Mouse (Mus musculus) T-helper 1 cell (primary cell): Measurements from ENCODE around the gene Zfp646.

Source experiments
- in situ Hi-C: fragments of 300-600 bp; cut with MboI, MseI; formaldehyde crosslinking; loops from one replicate; pipeline ENCODE4 v1.15.1; 2025; ENCODE audit warnings: high pct_unique_total_duplicates

The Zfp646 gene

DNA sequence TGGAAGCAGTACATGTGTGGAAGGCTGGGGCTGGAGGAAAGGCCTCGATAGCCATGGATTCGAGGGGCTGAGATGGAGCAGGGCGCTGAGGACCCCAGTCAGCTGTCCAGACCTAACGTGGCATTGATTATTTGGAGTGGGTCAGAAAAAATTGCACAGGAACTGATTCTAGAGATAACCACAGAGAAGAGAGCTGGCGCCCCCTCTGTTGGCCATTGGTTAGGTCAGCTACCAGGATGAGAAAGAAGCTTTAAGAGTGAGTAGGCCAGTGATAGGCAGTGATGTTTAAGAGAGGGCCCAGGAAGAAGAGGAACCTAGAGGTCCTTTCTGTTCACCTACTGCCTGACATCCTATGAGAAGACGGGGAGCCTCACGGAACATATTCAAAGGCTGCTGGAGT, 43.3 kb downstream of the Zfp646 start:
- in situ Hi-C loops, result no loop called here

DNA sequence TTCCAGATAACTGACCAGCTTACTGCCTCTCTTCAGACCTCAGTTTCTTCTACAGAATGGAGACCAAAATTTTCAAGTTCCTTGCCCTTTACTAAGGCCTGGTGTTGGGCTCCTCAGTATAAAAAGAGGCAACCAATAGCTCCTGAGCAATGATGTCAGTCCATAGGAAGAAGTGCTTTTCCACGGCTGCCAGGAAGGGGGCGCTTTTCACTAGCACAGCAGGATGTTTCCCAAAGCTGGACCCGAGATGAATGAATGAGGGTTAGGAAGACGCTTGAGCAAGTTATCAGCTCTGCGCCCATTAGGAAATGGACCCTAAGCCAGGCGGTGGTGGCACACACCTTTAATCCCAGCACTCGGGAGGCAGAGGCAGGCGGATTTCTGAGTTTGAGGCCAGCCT, 45.5 kb downstream of the Zfp646 start:
- in situ Hi-C loops, result no loop called here

DNA sequence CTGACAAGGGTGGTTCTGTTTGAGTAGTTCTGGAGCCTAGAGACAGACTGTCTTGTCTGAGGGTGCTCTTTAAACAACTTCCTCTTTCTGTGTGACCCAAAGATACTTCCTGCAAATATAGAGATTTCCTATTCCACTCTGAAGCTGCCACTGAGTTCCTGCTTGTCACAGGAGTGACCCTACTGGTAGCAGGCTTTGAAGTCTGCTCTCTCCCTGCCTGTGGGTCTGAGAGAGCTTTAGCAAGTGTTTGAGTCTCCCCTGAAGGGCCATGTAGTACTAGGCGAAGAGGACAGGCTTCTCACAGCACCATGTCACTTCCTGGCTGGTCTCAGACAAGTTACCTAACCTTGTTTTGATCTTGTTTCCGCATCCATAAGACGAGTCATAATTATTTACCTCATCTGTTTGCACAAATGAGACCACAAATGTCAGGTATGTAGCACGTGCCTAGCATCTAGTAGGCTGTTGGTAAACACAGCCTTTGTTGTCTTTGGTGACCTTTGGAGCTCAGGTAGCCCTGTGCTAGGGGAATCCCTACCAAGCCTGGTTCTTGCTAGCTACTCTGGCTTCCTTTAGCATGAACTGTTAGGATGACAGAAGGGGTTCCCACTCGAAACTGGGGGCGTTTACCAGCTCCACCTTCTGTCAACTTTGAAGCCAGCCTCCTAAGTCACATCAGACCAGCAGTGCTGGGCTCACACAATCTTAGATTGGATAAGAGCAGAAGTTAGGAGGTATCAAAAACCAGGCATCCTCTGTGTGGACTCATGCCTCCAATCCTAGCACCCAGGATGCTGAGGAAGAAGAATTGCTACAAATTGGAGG, 46.6 kb downstream of the Zfp646 start:
- in situ Hi-C loops, result no loop called here

DNA sequence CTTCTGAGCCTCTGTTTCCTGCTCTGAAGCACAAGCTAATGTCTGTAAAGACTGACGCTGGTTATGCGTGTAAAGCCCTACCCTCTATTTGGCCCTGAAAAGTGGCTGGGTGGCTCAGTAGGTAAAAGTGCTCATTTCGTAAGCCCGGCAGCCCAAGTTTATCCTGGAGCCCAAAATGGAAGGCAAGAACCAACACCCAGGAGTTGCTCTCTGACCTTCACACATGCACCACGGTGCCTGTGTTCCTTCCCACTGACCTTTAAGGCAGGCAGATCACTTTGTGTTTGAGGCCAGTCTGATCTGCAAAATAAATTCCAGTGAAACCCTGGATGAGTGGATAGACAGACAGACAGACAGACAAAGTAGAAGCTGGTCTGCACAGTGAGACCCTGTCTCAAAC, 47.7 kb downstream of the Zfp646 start:
- in situ Hi-C loops, result no loop called here

DNA sequence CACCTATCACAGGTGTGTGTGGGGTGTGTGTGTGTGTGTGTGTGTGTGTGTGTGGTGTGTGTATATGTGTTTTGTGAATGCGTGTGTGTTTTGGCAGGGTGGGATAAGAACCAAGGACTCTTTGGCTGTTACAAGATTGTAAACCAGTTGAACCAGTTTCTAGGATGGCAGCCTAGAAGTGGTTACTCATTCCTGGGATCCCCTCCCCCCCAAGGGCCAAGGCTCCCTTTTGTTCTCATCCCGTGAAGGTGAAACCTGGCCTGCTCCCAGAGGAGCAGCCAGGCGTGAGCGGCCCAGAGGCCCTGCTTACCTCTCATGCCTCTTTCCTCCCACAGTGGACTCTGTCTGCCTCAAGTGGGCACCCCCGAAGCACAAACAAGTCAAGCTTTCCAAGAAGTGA, 49.2 kb downstream of the Zfp646 start:
- in situ Hi-C loops, result no loop called here

DNA sequence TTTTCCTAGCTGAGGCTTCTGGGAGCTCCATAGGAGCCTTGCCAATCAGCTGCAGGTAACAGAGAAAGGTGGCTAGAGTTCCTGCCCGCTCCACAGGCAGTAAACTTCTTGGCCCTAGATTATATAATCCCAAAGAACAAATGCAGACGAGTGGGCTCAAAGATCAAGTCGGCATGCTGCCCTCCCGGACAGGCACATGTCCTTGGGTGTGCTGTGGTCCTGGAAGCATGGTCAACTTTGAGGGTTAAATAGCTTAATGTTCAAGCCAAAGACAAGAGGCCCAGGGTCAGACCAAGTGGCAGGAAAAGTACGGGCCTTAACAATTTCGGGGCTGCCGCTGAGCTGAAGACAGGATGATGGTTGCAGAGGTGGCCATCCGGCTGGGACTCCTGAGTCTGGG, 50.0 kb downstream of the Zfp646 start:
- in situ Hi-C loops, result no loop called here

DNA sequence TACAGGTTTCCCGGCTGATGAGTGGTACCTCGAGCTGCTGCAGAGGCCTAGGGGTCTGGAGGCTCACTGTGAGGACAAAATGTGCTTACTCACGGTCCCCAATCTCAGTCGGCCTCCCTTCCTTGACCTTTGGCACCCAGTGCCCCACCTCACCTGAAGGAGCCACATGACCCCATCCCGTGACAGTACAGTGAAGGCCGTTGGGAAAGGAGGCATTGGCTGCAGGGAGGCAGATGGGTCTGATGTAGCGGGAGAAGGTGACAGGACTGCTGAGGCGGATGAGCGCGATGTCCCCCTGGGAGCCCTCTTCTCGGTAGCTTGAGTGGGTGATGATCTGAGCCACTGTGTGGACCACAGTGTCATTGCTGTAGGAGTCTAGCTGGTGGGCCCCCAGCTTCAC, 50.8 kb downstream of the Zfp646 start:
- in situ Hi-C loops, result no loop called here

DNA sequence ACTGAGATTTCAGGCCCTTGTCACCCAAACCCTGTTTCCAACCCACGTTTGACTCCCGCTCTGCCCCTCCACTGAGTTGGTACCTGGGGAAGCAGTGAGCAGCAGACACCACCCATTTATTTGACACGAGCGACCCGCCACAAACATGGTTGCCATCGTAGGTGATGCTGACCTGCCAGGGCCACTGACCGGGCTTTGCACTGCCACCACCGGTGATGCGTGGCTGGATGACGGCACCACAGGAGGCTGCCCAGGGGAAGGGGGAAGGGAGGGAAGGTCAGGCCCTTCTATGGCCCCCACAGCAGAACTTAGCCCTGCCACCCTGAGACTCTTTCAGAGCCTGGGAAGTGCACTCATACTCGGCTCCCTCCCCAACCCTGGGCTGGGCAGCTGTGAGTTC, 51.7 kb downstream of the Zfp646 start:
- in situ Hi-C loops, result no loop called here

DNA sequence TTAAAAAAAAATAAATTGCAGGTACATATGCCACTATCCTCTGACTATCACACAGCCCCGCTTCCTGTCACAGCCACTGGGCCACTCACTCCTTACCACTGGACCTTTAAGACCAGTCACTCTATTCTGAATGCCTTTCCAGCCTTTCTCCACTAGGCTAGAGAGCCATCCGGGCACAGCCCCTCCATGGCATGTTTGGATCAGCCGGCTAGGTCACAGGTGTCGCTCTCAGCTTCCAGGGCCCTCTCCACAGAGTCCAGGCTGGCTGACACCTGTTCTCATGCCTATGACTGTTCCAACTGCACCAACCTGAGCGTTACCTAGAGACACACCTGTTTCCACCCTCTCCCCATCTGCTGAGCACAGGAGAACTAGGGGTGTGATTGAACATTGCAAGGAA, 52.6 kb downstream of the Zfp646 start:
- in situ Hi-C loops, result no loop called here

DNA sequence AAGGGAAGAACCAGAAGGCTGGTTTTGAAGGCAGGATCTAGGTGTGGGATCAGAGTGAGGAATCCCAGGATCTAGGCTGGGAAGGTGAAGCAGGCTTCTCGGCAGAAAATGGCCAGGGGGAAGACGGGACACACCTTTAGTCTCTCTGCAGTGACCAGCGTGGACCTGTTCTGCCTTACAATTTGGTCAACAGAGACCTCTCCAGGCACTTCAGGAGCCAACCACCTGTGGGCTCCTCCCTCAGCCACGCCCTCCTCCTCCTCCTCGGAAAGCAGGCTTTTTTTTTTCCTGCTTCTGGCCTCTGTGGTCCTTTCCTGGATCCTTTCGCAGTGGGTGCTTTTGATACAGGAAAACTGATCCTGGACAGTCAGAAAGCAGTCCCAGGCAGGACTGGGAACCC, 53.9 kb downstream of the Zfp646 start, which contains the start of gene Prss8:
Gene Prss8, minus strand, starts transcription at position 182 of the 400 bp plus-strand sequence.
- in situ Hi-C loops, result no loop called here

DNA sequence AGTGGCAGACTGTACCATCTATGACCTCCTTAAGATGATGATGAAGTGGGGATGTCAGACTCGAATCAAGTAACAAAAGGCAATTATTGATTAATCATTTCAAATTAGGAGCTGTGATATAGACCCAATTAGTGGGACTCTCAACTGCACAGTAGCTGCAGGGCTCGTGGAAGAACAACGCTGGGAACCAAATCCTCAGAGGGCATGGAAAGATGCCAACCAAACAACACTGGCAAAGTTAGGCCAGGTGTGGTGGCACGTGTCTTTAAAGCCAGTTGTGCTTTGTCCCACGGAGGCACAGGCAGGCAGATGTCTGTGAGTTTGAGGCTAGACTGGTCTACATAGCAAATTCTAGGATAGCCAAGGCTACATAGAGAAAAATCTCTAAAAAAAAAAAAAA, 54.6 kb downstream of the Zfp646 start:
- in situ Hi-C loops, result no loop called here

DNA sequence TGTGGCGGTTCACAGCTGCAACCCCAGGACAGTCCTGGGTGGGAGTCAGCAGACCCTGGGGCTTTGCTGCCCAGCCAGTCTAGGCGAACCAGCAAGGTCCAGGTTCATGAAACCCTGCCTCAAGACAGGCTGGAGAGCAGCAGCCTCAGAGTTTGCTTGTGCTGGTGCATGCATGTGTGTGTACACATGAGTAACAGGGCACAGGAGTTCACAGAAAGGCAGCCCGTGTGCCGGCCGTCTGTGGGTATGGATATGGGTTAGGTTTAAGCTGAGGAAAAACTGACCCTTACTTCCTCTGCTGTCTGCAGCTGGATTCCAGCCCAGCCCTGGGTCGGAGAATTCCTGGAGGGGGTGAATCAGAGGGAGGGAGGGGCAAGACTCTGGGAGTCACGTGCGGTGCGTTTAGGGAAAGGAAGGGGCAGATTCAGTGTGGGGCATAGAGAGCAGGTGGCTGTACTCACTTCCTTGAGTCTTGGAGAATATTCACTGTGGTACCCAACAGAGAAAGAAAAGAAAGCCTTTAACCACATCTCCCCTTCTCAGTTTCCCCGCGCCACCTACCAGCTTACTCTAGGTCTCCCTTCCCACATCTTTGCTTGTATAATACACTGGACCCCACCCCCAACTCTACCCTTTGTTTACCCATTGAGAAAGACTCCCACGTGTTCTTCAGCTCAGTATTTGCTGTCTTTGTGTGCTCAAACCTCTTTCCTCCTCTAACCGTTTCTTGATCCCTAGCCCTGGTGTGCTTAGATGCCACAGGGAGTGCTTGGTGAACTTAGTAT, 55.5 kb downstream of the Zfp646 start:
- in situ Hi-C loops, result no loop called here

DNA sequence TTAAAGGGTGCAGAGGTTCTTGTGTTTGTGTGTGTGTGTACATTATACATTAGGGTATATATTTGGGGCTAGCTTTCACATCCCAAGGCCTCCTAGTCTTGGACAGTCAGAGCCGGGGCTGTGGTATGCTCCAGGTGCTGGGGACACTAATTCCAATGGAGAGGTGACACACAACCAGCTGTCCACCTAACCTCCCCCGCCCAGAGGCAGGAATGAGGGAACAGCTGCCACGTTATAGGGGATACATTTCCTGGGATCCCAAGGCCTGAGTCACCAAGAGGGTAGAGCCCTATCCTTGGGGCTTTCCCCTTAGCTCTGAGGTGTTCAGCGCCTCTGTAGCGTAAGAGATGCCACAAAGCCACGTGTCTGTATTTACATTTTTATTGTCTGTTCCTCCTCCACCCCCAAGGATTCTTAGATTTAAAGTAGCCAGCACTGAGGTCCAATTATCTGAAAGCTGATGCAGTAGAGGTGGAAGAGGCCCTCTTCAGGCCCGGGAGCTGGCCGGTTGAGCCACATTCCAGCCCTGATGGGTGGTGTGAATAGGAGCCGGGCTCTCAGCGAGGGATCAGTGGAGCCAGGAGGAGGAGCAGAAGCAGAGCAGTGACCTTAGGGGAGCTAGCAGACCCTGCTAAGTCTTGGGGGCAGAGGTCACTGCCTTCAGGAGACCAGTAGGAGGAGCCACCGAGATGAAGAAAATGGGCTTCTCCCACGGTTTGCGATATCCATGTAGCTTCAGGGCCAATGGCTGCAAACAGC, 56.4 kb downstream of the Zfp646 start:
- in situ Hi-C loops, result no loop called here

DNA sequence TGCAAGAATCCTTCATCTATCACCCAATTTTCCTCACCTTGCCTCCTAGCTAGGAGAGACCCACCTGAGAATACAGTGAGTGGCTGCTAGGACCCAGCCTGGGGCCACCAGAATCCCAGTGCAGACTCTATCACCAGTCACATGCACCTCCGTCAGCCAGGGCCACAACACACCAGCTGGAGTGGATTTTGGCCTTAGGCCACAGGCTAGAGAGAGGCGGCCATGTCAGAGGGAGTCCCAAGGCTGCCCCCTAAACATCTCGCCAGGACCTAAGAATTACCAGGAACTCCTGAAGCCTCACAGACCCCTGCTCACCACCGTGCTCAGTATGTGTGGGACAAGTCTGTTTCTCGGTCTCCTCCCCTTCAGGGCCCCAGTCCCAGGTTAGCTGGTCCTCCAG, 58.1 kb downstream of the Zfp646 start:
- in situ Hi-C loops, result no loop called here

DNA sequence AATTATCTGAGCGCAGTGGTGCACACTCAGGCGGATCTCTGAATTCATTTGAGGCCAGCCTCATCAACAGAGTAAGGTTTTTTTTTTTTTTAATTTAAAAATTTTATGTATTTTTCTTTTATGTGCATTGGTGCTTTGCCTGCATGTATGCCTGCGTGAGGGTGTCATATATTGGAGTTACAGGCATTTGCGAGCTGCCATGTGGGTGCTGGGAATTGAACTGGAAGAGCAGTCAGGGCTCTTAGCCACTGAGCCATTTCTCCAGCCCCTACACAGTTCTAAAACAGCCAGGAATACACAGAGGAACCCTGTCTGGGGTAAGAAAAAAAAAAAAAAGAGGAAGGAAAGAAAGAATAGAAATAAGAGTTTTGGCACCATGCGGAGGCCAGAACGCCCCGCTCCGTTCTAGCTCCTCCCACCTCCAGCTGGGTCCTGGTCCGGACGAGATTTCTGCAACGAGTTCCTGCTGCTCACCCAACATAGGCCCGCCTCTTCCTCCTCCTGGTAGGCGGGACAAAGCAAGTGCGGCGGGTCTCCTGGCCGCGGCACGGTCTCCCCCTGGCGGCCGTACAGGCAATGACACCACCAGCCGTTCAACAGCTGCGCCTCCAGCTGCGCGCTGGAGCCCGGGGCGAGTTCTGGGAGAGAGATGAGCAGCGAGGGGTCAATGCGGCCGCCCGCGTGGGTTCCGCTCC, 59.2 kb downstream of the Zfp646 start:
- in situ Hi-C loops, result no loop called here
